Mouse (Mus musculus) kidney, postnatal 0 days (tissue): ENCODE measurements at regions not wholly inside any gene's neighbourhood (a gene's known extent, or its start where the extent isn't known, plus 50 kb on each side); places are given as distances from the start of the nearest gene placed in this dataset.

Experiments used
- ATAC-seq: fragments of 200-750 bp; cut with Nextera tagmentation; replicated peaks from 2 replicates; pipeline ENCODE4 v1.8.0; 2017; ENCODE audit warnings: low read depth, moderate number of reproducible peaks, moderate TSS enrichment, moderate library complexity; ENCODE audit not compliant: low FRiP score
- DNase-seq: peaks from one replicate; pipeline ENCODE4 v3.0.0-alpha.2; 2016; ENCODE audit warnings: low spot score
- H3K27ac ChIP-seq: fragments of 300-500 bp; sonication (generic); 2 replicates; pipeline ENCODE4 v1.5.1; 2014; ENCODE audit warnings: mild to moderate bottlenecking
- H3K27me3 ChIP-seq: fragments of 300-500 bp; sonication (generic); 2 replicates; pipeline ENCODE4 v1.6.1; 2014; ENCODE audit warnings: low read length, mixed read lengths; ENCODE audit not compliant: insufficient read depth
- H3K36me3 ChIP-seq: fragments of 300-500 bp; sonication (generic); 2 replicates; pipeline ENCODE4 v1.6.1; 2014; ENCODE audit warnings: low read length, mixed read lengths; ENCODE audit not compliant: insufficient read depth
- H3K4me1 ChIP-seq: fragments of 300-500 bp; sonication (generic); replicated peaks from 2 replicates; pipeline ENCODE4 v1.6.1; 2014; ENCODE audit warnings: antibody characterized with exemption, low read length, mixed read lengths; ENCODE audit not compliant: insufficient read depth
- H3K4me2 ChIP-seq: fragments of 300-500 bp; sonication (generic); 2 replicates; pipeline ENCODE4 v1.6.1; 2014; ENCODE audit warnings: mild to moderate bottlenecking, low read length, moderate library complexity, mixed read lengths
- H3K4me3 ChIP-seq: fragments of 300-500 bp; sonication (generic); replicated peaks from 2 replicates; pipeline ENCODE4 v1.5.1; 2014; ENCODE audit warnings: low read depth, low read length
- H3K9ac ChIP-seq: fragments of 300-500 bp; sonication (generic); 2 replicates; pipeline ENCODE4 v1.6.1; 2014; ENCODE audit warnings: low read depth, low read length
- H3K9me3 ChIP-seq: fragments of 300-500 bp; sonication (generic); replicated peaks from 2 replicates; pipeline ENCODE4 v1.6.1; 2016; ENCODE audit warnings: low read length, inconsistent platforms, mixed read lengths
- CTCF ChIP-seq: IDR thresholded peaks from 2 replicates; pipeline ENCODE4 v1.5.1; 2016; ENCODE audit warnings: antibody characterized with exemption, low read depth, mild to moderate bottlenecking, moderate library complexity
- WGBS: fragments of 180-500 bp; shearing (Covaris S2); extraction: QIAGEN DNeasy Blood & Tissue Kit; methylation state at CpG from one replicate; pipeline ENCODE4 v1.1.7; 2014; 5-methylcytosine and 5-hydroxymethylcytosine counted together

DNA sequence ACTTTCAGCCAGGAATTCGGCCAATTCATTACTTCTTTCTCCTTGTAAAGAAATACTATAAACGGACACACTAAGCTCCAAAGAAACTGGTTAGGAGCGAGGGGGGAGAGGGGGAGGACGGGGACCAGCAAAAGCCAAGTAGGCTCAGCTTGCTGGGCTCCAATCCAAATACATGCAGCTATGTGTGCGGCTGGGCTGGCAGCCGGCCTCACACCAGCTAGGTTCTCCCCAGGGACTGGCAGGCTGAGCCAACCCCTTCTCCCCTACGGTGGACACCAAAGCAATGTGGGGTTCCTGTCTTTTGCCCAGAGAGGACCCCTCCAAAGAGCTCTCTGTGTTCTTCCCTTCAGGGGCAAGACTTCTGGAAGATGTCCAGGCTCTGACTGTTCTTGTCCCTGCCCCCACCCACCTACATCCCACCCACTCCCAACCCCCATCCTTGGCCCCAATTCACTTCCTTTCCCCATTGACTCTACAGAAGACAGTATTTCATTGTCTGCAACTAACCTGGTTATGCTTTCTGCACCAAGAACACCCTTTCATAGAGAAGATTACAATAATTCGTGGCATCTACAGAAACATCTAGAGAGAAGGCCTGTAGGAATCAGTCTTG lies 77.4 kb upstream of the Fyn start:
- Histone ChIP-seq H3K27ac (no peak overlapping the region), H3K36me3 (no peaks in the 10 kb centered on the region), H3K9me3 (no peaks in the 10 kb centered on the region), H3K9ac (no peak overlapping the region), H3K4me3 (no peak overlapping the region), H3K4me2 (no peak overlapping the region), H3K27me3 (no peaks in the 10 kb centered on the region), H3K4me1 (peaks cover 6% of the 10 kb centered on the region; the same call in 1 of the 2 replicates)
- ATAC-seq (no peak), DNase-seq (peak; percentile 19)
- WGBS = 52% methylated on average over 8 of the region's 8 CpGs
- no peak for TF ChIP-seq CTCF

DNA sequence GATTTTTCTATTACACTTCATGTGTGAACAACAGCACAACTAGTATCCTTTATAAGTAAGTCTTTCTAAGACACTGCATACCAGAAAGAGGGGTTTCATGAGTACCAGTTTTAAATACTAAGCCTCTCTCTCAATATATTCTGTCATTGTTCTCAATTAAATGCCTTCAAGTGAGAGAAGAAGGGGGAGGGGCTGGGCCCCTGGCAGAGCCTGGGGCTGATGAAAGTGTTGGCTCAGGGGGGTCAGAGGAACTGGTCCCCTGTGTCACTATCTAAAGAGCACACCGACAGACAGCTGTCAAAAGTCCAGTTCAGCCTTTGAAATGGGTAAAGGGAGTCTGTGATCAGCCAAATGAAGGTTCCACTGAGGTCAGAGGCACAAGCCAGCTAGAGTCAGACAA lies 78.4 kb upstream of the Fyn start:
- Histone ChIP-seq H3K4me1 (peaks cover 6% of the 10 kb centered on the region; the same call in 1 of the 2 replicates), H3K27ac (no peak overlapping the region), H3K9ac (no peak overlapping the region), H3K4me3 (no peak overlapping the region), H3K27me3 (no peaks in the 10 kb centered on the region), H3K9me3 (no peaks in the 10 kb centered on the region), H3K36me3 (no peaks in the 10 kb centered on the region), H3K4me2 (no peak overlapping the region)
- TF ChIP-seq CTCF = no peak
- WGBS = 52% methylated on average over 1 of the region's 1 CpGs
- ATAC-seq = no peak
- no peak for DNase-seq

DNA sequence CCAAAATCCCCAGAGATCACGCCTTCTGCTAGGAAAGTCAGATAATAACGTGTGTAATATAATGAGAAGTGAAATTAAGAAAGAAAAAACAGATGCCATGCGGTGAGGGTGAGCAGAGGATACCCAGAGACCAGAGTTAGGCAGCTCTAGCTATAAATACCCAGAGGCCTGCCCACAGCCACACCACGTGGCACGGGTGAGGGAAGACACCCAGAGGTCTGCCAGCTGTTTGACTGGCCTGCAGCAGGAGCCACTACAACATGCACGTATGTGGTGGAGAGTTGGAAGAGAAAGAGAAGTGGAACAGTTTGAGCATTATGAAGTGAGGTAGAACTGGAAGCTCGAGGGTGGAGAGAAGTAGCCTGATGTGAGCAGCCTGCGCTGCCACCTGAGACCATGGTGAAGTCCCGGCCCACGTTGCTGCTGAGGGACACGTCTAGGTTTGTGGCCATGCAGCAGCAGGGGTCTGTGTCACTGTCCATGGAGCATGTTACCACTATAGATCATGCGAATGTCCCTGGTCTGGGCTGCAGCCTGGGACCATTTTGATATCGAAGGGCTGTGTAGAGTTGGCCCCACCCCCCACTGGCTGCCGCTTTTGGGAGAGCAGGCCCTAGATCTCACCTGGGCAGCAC lies 88.2 kb upstream of the Fyn start:
- Histone ChIP-seq H3K9me3 (no peaks in the 10 kb centered on the region), H3K4me1 (no peaks in the 10 kb centered on the region), H3K36me3 (no peaks in the 10 kb centered on the region), H3K9ac (no peak overlapping the region), H3K27ac (no peak overlapping the region), H3K27me3 (no peaks in the 10 kb centered on the region), H3K4me2 (no peak overlapping the region), H3K4me3 (no peak overlapping the region)
- DNase-seq = no peak
- TF ChIP-seq CTCF = no peak
- no peak for ATAC-seq
- WGBS = 80% methylated on average over 14 of the region's 14 CpGs

DNA sequence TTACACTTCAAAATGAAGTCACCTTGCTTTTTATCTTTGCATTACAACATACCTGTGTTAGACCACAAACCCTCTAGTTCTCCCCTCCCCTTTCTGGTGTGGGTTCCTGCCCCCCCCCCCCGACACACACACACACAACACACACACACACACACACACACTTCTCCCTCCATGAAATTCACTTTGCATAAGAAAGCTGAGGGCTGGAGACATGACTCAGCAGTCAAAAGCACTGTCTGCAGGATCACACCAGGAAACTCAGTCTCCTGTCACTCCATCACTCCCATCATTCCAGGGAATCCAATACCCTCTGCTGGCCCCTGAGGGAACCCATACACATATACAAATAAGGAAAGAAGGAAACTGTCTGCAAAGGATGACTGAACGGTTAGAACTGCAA lies 94.5 kb upstream of the Fyn start:
- WGBS = 48% methylated on average over 2 of the region's 2 CpGs
- TF ChIP-seq CTCF = no peak
- no peaks in the 10 kb centered on the region for H3K36me3 ChIP-seq
- H3K4me1 ChIP-seq = no peaks in the 10 kb centered on the region
- H3K27me3 ChIP-seq = no peaks in the 10 kb centered on the region
- ATAC-seq (no peak), DNase-seq (no peak)
- H3K9ac ChIP-seq = no peak overlapping the region
- H3K4me2 ChIP-seq = no peak overlapping the region
- no peak overlapping the region for H3K4me3 ChIP-seq
- H3K27ac ChIP-seq = no peak overlapping the region
- no peaks in the 10 kb centered on the region for H3K9me3 ChIP-seq

DNA sequence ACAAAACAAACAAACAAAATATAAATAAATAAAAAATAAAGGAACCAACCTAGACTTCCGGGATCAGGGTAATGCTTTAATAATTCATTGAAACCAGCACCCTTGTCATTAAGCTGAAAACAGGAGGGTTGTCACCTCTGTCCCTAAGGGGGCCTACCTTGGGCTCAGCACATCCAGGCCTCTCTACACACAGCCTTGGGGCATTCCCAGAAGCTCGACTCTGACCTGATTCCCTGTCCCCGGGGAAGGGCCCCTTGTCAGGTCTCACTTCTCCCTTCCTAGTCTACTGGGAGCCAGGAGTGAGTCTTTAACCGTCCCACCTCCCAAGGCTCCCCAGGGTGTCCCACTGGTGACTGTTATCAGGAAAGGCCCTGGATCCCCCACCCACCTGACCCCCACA lies 95.2 kb upstream of the Fyn start:
- H3K27ac ChIP-seq = no peak overlapping the region
- H3K4me2 ChIP-seq = no peak overlapping the region
- no peaks in the 10 kb centered on the region for H3K4me1 ChIP-seq
- 55% methylated on average over 4 of the region's 4 CpGs for WGBS
- no peak for ATAC-seq
- H3K4me3 ChIP-seq = no peak overlapping the region
- no peak for DNase-seq
- TF ChIP-seq CTCF = no peak
- no peak overlapping the region for H3K9ac ChIP-seq
- no peaks in the 10 kb centered on the region for H3K27me3 ChIP-seq
- no peaks in the 10 kb centered on the region for H3K36me3 ChIP-seq
- H3K9me3 ChIP-seq = no peaks in the 10 kb centered on the region

- H3K9me3 ChIP-seq = no peaks in the 10 kb centered on the region
- no peaks in the 10 kb centered on the region for H3K27me3 ChIP-seq
- 68% methylated on average over 6 of the region's 6 CpGs for WGBS
- no peak overlapping the region for H3K4me3 ChIP-seq
- no peaks in the 10 kb centered on the region for H3K4me1 ChIP-seq
- no peaks in the 10 kb centered on the region for H3K36me3 ChIP-seq
- ATAC-seq (no peak), DNase-seq (no peak)
- H3K9ac ChIP-seq = no peak overlapping the region
- H3K4me2 ChIP-seq = no peak overlapping the region
- no peak overlapping the region for H3K27ac ChIP-seq
- TF ChIP-seq CTCF = no peak
Observed at GRCm38 (mm10) chr10:39272387-39272949, 96.2 kb upstream of the Fyn start.
